Mouse (Mus musculus) cortical plate, adult 2 months (tissue): Measurements from ENCODE around the gene Jpt1. TPM values are rescaled to one million over a fixed set of nuclear protein-coding genes. Genes with fewer than 3 reads are reported as not detected.
A peak's percentile ranks its signal among the peaks of the same experiment; 100 is the strongest.

Source experiments
- H3K27ac ChIP-seq: fragments of 200-500 bp; 2 replicates; pipeline ENCODE4 v1.5.1; 2012; ENCODE audit warnings: low read length, control low read depth, inconsistent platforms; ENCODE audit not compliant: insufficient read depth
- H3K4me1 ChIP-seq: fragments of 200-500 bp; 2 replicates; pipeline ENCODE4 v1.6.1; 2011; ENCODE audit warnings: low read length; ENCODE audit not compliant: control insufficient read depth, insufficient read depth
- H3K4me3 ChIP-seq: fragments of 200-500 bp; 2 replicates; pipeline ENCODE4 v1.5.1; 2011; ENCODE audit warnings: mild to moderate bottlenecking, low read length, control low read depth; ENCODE audit not compliant: insufficient read depth
- CTCF ChIP-seq: fragments of 200-500 bp; IDR thresholded peaks from 2 replicates; pipeline ENCODE4 v1.5.1; 2011; ENCODE audit warnings: mild to moderate bottlenecking, control low read depth, low read length; ENCODE audit not compliant: insufficient read depth; ENCODE audit errors: extremely low read depth
- POLR2A ChIP-seq: fragments of 200-500 bp; IDR thresholded peaks from 2 replicates; pipeline ENCODE4 v1.6.1; 2011; ENCODE audit warnings: mild to moderate bottlenecking, low read length, control low read depth; ENCODE audit not compliant: insufficient read depth; ENCODE audit errors: extremely low read depth
- polyA plus RNA-seq: library from polyadenylated mRNA; depleted of rRNA; stranded (reverse); fragments of >200 nt; gene quantifications from 2 replicates; pipeline ENCODE4 v1.2.3, GENCODE M21; 2012

Jpt1 gene
- polyA plus RNA-seq, 1 experiment, result 211 TPM

GRCm38 (mm10) chr11:115475758-115476237, 38.4 kb downstream of the Jpt1 start:
- TF ChIP-seq POLR2A (no peak), CTCF (no peak)
- Histone ChIP-seq H3K4me3 (peak overlapping the region; percentile 54), H3K4me1 (peaks cover 9% of the 10 kb centered on the region), H3K27ac (no peak overlapping the region)

GRCm38 (mm10) chr11:115475025-115475757, 39.0 kb downstream of the Jpt1 start, which contains the start of gene Armc7:
Gene Armc7 (plus strand): TSS chr11:115475667.
- peak within 1 kb of the TSS; percentile 78 for H3K27ac ChIP-seq
- peaks cover 9% of the 10 kb centered on the region for H3K4me1 ChIP-seq
- TF ChIP-seq CTCF, result no peak
- TF ChIP-seq POLR2A, result peak; percentile 84
- H3K4me3 ChIP-seq, result peak within 1 kb of the TSS; percentile 54

DNA sequence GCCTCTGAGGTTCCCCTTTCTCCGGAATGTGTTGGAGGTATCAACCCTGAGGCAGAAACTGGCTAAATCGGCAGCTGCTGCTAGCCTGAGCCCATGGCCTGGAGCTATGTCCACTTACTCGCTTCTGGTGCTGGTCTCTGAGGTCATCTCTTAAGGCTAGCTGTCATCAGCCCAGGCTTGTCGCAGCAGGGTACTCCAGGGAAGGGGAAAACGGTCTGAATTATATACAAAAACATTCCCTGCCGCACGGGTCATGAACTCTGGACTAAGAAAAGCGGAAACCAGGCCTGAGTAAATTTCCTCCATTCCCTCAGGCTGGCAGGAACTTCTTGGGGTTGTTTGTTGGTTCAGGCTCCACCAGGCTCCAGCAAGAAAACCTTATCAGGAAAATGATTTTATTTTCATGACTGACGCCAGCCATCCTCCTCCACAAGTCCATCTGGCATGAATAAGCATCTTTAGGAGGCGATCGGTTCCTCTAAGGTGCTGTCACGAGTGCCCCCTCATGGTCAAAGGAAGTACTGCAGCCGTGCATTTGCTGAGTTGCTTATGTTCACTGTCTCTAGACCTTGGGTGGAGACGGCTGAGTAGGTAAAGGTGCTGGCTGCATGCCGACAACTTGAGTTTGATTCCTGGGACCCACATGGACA, 40.4 kb downstream of the Jpt1 start:
- no peak overlapping the region for H3K4me3 ChIP-seq
- peaks cover 8% of the 10 kb centered on the region for H3K4me1 ChIP-seq
- peak overlapping the region; percentile 50 for H3K27ac ChIP-seq
- TF ChIP-seq POLR2A, result no peak; the same call in 1 of the 2 replicates
- TF ChIP-seq CTCF, result peak; percentile 99

- Histone ChIP-seq H3K4me3 (no peak overlapping the region), H3K27ac (no peak overlapping the region), H3K4me1 (peaks cover 5% of the 10 kb centered on the region; the same call in 1 of the 2 replicates)
- TF ChIP-seq POLR2A, result no peak
- TF ChIP-seq CTCF, result no peak
Measured at GRCm38 (mm10) chr11:115472183-115472582, 42.0 kb downstream of the Jpt1 start.

DNA sequence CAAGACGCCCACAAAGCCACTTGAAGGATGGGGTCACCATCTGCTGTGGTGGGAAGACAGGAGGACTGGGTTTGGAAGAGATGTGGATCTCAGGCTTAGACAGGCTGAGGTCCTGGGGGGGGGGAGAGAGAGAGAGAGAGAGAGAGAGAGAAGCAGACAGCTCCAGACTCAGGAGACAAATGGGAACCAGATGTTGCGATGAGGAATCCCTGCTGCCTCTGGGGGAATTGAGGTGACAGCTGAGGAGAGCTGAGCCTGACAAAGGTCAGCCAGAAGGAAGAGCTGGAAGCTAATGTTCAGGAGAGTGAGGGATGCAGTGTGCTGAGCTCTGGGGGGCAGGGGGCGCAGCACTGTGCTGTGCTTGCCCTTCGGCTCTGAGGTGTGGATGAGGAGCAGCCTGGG, 47.0 kb downstream of the Jpt1 start:
- TF ChIP-seq CTCF, result no peak
- TF ChIP-seq POLR2A, result no peak
- Histone ChIP-seq H3K4me1 (no peaks in the 10 kb centered on the region), H3K27ac (no peak overlapping the region), H3K4me3 (no peak overlapping the region)

GRCm38 (mm10) chr11:115464851-115465250, 49.3 kb downstream of the Jpt1 start:
- TF ChIP-seq POLR2A (no peak), CTCF (no peak)
- no peak overlapping the region for H3K27ac ChIP-seq
- no peak overlapping the region for H3K4me3 ChIP-seq
- H3K4me1 ChIP-seq, result no peaks in the 10 kb centered on the region

- Histone ChIP-seq H3K27ac (no peak overlapping the region), H3K4me1 (no peaks in the 10 kb centered on the region), H3K4me3 (no peak overlapping the region)
- TF ChIP-seq POLR2A (no peak), CTCF (no peak)
Measured at GRCm38 (mm10) chr11:115463397-115463796, 50.8 kb downstream of the Jpt1 start.

GRCm38 (mm10) chr11:115462243-115462891, 51.8 kb downstream of the Jpt1 start, which contains the start of gene Slc16a5:
Gene Slc16a5 (plus strand): TSS chr11:115462474.
- TF ChIP-seq POLR2A, result no peak
- no peak for TF ChIP-seq CTCF
- Histone ChIP-seq H3K4me1 (no peaks in the 10 kb centered on the region), H3K27ac (no peak within 1 kb of the TSS), H3K4me3 (no peak within 1 kb of the TSS)

GRCm38 (mm10) chr11:115461846-115462242, 52.3 kb downstream of the Jpt1 start:
- TF ChIP-seq CTCF (no peak), POLR2A (no peak)
- H3K27ac ChIP-seq, result no peak overlapping the region
- H3K4me3 ChIP-seq, result no peak overlapping the region
- H3K4me1 ChIP-seq, result no peaks in the 10 kb centered on the region

DNA sequence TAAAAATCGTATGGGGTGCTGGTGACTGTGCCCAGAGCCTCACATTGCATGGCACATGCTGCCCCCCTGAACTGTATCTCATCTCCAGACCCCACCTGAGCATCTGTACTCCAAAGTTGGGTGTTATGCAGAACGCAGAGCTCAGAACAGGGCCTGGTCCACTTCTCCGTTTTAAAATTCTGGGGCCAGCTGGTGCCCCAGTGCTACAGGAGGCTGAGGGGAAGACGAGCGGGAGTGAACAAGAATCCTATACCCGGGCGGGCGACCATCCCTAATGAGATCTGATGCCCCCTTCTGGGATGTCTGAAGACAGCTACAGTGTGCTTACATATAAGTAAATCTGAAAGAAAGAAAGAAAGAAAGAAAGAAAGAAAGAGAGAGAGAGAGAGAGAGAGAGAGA, 53.2 kb downstream of the Jpt1 start:
- Histone ChIP-seq H3K4me3 (no peak overlapping the region), H3K27ac (no peak overlapping the region), H3K4me1 (no peaks in the 10 kb centered on the region)
- no peak for TF ChIP-seq POLR2A
- no peak for TF ChIP-seq CTCF
